Mouse (Mus musculus): Measurements from ENCODE around the gene Sept5. TPM values are rescaled to one million over a fixed set of nuclear protein-coding genes. Genes with fewer than 3 reads are reported as not detected.

The Sept5 gene
- polyA plus RNA-seq, 1 experiment from 2014 or later = 21.5 TPM

DNA sequence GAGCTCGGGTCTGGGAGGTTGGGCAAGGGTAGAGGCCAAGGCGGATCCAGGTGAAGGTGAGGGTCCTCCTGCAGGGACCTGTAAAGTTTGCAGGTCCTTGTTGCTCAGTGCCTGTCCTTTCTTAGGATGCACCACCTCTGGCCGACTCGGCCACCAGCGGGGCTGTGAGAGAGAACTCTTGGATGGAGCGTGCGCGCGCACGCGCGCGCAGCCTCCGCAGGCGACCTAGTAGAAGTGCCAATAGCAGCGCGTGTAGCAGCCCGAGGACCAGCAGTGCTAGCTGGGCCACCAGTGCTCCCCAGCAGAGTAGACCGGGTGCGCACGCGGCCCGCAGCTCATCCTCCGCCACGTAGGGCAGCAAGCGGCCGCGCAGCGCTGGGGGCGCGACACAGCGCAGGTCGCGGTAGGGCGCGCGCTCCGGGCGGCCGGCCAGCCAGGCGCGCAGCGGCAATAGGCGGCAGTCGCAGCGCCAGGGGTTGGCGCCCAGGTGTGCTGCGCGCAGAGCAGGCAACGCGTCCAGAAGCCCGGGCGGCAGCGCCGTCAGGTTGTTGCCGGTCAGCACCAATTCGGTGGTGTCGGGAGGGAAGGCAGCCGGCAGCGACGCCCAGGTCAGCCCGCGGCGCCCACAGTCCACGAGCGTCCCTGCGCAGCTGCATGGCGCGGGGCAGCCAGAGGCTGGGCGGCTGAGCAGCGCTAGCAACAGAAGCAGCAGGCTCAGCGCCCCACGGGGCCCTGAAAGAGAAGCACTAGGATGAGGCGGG is 9.0 kb downstream of the Sept5 start:
- DNase-seq (ENCODE audit: extremely low spot score, low spot score) = peak; percentile 36
- Histone ChIP-seq H3K36me3 (replicated peaks) (peaks cover 31% of the 10 kb centered on the region), H3K27ac (peak overlapping the region; percentile 17; the same call in 1 of the 2 replicates), H3K4me3 (peak overlapping the region; percentile 55), H3K27me3 (ENCODE audit: poor library complexity, severe bottlenecking) (peaks cover 100% of the 10 kb centered on the region), H3K4me1 (peaks cover 38% of the 10 kb centered on the region), H3K9me3 (no peaks in the 10 kb centered on the region)
- WGBS = under 1% methylated on average over 74 of the region's 74 CpGs

DNA sequence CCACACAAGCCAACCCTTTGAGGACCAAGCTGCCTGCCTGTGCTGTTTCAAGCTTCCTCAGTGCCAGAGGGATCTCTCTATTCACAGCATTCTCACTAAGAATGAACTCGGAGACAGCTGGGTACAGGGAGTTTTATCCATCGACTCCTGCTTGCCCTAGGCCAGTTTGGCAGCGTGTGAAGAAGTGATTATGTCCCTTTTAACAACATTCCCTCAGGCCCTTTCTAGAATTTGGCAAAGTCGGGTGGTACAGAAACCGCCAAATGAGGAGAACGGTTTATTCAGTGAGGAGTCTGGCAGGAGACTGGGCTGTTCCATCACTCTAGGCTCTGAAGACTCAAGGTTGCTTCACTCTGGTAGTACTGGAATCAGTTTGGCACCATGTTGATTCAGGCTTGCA is 9.6 kb downstream of the Sept5 start:
- Histone ChIP-seq H3K4me1 (peaks cover 33% of the 10 kb centered on the region), H3K27me3 (ENCODE audit: poor library complexity, severe bottlenecking) (peaks cover 98% of the 10 kb centered on the region), H3K27ac (no peak overlapping the region), H3K9me3 (no peaks in the 10 kb centered on the region), H3K36me3 (replicated peaks) (peaks cover 31% of the 10 kb centered on the region), H3K4me3 (peak overlapping the region; percentile 55)
- WGBS = 15% methylated on average over 6 of the region's 6 CpGs
- no peak for DNase-seq (ENCODE audit: extremely low spot score, low spot score)

GRCm38 (mm10) chr16:18619110-18619509 is 10.6 kb downstream of the Sept5 start:
- no peaks in the 10 kb centered on the region for H3K9me3 ChIP-seq
- WGBS = 52% methylated on average over 4 of the region's 4 CpGs
- peaks cover 98% of the 10 kb centered on the region for H3K27me3 ChIP-seq (ENCODE audit: poor library complexity, severe bottlenecking)
- H3K4me3 ChIP-seq = no peak overlapping the region
- H3K27ac ChIP-seq = no peak overlapping the region
- H3K4me1 ChIP-seq = peaks cover 33% of the 10 kb centered on the region
- peaks cover 22% of the 10 kb centered on the region for H3K36me3 ChIP-seq (replicated peaks)
- no peak for DNase-seq (ENCODE audit: extremely low spot score, low spot score)

DNA sequence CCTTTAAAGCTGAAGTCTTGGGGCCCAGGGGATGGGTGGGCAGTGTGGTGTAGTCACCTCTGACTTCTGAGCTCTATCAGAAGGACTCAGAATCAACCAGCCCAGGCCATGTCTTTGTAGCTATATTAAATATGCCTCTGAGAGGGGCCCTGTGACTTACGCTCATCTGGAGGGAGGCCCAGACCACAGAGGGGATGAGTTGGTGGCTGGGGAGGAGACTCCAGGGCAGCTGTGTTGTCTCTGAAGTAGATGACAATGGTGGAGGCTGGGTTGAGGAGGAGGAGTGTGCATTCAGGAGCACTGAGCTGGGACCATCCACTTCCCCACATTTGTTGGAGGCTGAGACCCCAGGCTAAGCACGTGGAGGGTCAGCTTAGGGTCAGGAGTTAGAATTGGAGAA is 11.5 kb downstream of the Sept5 start:
- H3K4me3 ChIP-seq = no peak overlapping the region
- no peak for DNase-seq (ENCODE audit: extremely low spot score, low spot score)
- H3K27me3 ChIP-seq (ENCODE audit: poor library complexity, severe bottlenecking) = peaks cover 97% of the 10 kb centered on the region
- no peaks in the 10 kb centered on the region for H3K9me3 ChIP-seq
- H3K27ac ChIP-seq = no peak overlapping the region
- peaks cover 33% of the 10 kb centered on the region for H3K4me1 ChIP-seq
- WGBS = 52% methylated on average over 2 of the region's 2 CpGs
- H3K36me3 ChIP-seq (replicated peaks) = peaks cover 13% of the 10 kb centered on the region

DNA sequence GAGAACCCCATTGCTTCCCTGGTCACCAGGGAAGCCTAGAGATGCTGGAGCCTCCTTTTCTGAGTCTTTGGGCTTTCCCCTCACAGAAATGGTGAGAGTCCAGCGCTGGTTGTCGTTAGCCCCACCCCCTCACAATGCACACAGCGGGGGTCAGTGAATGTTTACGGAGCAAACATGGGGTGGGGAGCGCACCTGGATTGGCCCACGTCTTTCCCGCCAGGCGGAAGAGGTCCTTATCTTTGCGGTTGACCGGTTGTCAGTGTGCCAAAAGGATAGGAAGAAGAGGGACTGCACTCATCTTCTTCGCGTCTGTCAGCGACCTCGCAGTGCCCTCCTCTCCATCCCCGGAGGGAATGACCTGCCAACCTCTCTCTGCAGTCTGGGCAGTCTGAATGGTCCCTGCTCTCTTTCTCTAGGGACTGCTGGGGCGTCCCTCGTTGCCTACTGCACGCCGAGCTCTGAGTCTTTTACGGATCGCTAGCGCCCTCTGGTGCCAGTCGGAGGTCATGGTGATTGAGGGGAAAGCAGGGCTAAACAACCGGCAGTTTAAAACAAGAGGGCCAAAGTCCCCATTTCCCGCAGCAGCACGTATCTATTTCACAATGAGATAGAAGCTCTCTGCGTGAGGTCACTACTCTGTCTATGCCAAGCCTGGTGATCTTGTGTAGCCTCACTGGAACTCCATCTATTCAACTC is 12.2 kb downstream of the Sept5 start:
- H3K9me3 ChIP-seq = no peaks in the 10 kb centered on the region
- H3K4me3 ChIP-seq = peak overlapping the region; percentile 29
- peaks cover 97% of the 10 kb centered on the region for H3K27me3 ChIP-seq (ENCODE audit: poor library complexity, severe bottlenecking)
- peaks cover 33% of the 10 kb centered on the region for H3K4me1 ChIP-seq
- H3K27ac ChIP-seq = peak overlapping the region; percentile 35; the same call in 1 of the 2 replicates
- peak; percentile 88 for DNase-seq (ENCODE audit: extremely low spot score, low spot score)
- 3% methylated on average over 27 of the region's 27 CpGs for WGBS
- H3K36me3 ChIP-seq (replicated peaks) = peaks cover 6% of the 10 kb centered on the region

GRCm38 (mm10) chr16:18613301-18613700 is 16.5 kb downstream of the Sept5 start:
- Histone ChIP-seq H3K4me1 (peaks cover 43% of the 10 kb centered on the region), H3K27me3 (ENCODE audit: poor library complexity, severe bottlenecking) (peaks cover 96% of the 10 kb centered on the region), H3K36me3 (replicated peaks) (no peaks in the 10 kb centered on the region), H3K9me3 (no peaks in the 10 kb centered on the region), H3K27ac (no peak overlapping the region), H3K4me3 (no peak overlapping the region)
- 95% methylated on average over 3 of the region's 3 CpGs for WGBS
- DNase-seq (ENCODE audit: extremely low spot score, low spot score) = no peak

DNA sequence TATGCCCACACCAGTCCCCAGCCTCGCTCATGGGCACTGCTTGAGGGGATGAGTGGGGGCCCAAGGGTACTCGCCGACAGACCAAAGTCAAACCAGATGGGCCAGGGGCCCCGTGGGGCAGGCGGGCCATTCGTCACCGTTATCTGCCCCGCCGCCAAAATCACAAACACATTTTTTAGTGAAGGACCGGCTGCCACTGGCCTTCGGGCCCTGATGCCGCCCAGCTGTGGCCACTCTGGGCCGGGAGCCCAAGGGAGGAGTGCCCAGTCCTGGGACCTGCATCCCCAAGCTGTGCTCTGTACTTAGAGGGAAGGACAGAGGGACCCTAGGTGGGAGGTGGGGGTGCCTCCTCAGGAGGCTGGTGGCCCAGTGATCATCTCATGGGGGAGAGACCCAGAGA is 18.0 kb downstream of the Sept5 start:
- Histone ChIP-seq H3K4me1 (peaks cover 41% of the 10 kb centered on the region), H3K4me3 (no peak overlapping the region), H3K27me3 (ENCODE audit: poor library complexity, severe bottlenecking) (peaks cover 93% of the 10 kb centered on the region), H3K36me3 (replicated peaks) (no peaks in the 10 kb centered on the region), H3K27ac (peak overlapping the region; percentile 68), H3K9me3 (no peaks in the 10 kb centered on the region)
- 84% methylated on average over 13 of the region's 13 CpGs for WGBS
- no peak for DNase-seq (ENCODE audit: extremely low spot score, low spot score)

DNA sequence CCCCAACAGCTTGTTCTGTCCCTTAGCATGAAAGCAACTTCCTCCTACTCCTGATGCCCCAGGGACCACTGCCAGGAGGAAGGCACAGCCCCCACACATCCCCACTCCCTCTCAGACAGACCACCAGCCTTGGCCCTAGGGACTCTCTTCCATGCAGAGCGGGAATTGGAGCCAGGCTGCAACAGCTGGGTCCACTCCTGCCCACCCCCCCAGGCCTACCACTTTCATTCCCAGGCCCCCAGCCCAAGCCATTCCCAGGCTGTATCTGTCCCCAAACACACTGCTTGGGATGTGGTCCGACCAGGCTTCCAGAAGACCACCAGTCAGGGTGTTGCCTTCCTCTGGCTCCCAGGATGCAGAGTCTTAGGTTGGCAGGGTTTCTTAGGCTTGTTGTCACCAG is 20.7 kb downstream of the Sept5 start:
- no peak for DNase-seq (ENCODE audit: extremely low spot score, low spot score)
- Histone ChIP-seq H3K9me3 (no peaks in the 10 kb centered on the region), H3K27me3 (ENCODE audit: poor library complexity, severe bottlenecking) (peaks cover 82% of the 10 kb centered on the region), H3K27ac (no peak overlapping the region), H3K4me3 (no peak overlapping the region), H3K4me1 (peaks cover 47% of the 10 kb centered on the region), H3K36me3 (replicated peaks) (no peaks in the 10 kb centered on the region)
- WGBS = 67% methylated on average over 2 of the region's 2 CpGs

- Histone ChIP-seq H3K9me3 (no peaks in the 10 kb centered on the region), H3K36me3 (replicated peaks) (no peaks in the 10 kb centered on the region), H3K27ac (no peak overlapping the region), H3K27me3 (ENCODE audit: poor library complexity, severe bottlenecking) (peaks cover 74% of the 10 kb centered on the region), H3K4me1 (peaks cover 50% of the 10 kb centered on the region), H3K4me3 (peak overlapping the region; percentile 36)
- no peak for DNase-seq (ENCODE audit: extremely low spot score, low spot score)
- 5% methylated on average over 11 of the region's 11 CpGs for WGBS
Observed at GRCm38 (mm10) chr16:18608226-18608625, 21.5 kb downstream of the Sept5 start.

DNA sequence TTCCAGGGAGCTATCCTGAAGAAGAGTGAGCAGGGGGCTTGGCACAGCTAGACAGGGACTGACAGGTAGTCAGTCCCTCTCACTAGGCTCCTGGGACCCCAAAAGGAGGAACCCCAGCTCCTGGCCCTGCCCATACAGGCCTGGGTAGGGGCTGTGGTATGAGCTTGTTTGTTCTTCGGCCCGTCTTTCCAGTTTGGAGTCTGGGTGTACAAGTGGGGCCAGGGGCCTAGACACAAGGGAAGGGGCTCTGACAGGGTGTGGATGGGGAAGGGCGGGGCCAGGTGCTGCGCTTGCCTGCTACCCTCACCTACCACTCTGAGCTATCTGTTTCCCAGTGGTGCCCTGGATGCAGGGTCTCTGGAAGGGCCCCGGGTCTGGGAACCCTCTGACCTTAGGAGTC is 24.0 kb downstream of the Sept5 start:
- H3K9me3 ChIP-seq = no peaks in the 10 kb centered on the region
- no peaks in the 10 kb centered on the region for H3K36me3 ChIP-seq (replicated peaks)
- no peak overlapping the region for H3K27ac ChIP-seq
- H3K4me3 ChIP-seq = no peak overlapping the region
- WGBS = 81% methylated on average over 5 of the region's 5 CpGs
- H3K27me3 ChIP-seq (ENCODE audit: poor library complexity, severe bottlenecking) = peaks cover 54% of the 10 kb centered on the region
- no peak for DNase-seq (ENCODE audit: extremely low spot score, low spot score)
- H3K4me1 ChIP-seq = peaks cover 49% of the 10 kb centered on the region

- no peaks in the 10 kb centered on the region for H3K9me3 ChIP-seq
- peak overlapping the region; percentile 60; the same call in 1 of the 2 replicates for H3K27ac ChIP-seq
- WGBS = 70% methylated on average over 8 of the region's 8 CpGs
- peaks cover 42% of the 10 kb centered on the region for H3K4me1 ChIP-seq
- no peak overlapping the region for H3K4me3 ChIP-seq
- H3K36me3 ChIP-seq (replicated peaks) = no peaks in the 10 kb centered on the region
- no peak for DNase-seq (ENCODE audit: extremely low spot score, low spot score)
- peaks cover 48% of the 10 kb centered on the region for H3K27me3 ChIP-seq (ENCODE audit: poor library complexity, severe bottlenecking)
Observed at GRCm38 (mm10) chr16:18604267-18604701, 25.5 kb downstream of the Sept5 start.

DNA sequence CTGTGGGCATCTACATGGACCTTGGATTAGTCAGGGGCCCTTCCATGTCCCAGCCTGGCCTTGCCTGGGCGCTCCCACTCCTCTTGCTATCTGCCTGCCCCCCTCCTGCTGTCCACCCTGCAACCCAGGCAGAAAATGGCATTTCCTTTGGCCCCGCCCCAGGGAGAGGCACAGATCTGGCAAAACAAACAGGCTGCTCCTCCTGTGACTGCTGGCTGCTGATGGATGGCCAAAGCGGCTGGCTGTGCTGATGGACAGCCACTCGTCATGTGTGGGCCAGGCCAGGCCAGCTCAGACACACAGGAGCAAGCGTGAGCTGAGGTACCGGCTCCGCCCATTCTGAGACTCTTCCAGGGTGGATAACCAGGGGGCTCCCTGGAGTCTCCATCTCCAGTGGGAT is 28.3 kb downstream of the Sept5 start:
- no peak for DNase-seq (ENCODE audit: extremely low spot score, low spot score)
- WGBS = 61% methylated on average over 7 of the region's 7 CpGs
- peak overlapping the region; percentile 54; the same call in 1 of the 2 replicates for H3K27ac ChIP-seq

DNA sequence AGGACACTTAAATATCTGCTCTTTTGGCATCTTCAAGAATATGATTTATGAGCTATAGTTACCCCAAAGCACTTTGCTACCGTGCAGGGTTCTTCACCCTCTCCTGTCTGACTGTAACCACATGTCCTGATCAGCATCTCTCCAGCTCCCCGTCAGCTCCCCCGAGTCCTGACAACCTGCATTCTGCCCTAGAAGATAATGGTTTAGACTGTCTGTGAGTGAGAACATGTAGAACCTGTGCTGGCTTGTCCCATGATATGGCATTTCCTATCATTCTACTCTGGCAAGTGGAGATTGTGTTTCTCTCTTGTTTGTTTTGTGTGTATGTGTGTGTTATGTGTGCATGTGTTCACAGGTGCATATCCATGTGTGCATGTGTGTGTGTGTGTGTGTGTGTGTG is 31.7 kb downstream of the Sept5 start:
- no peak for DNase-seq (ENCODE audit: extremely low spot score, low spot score)
- 85% methylated on average over 3 of the region's 3 CpGs for WGBS
- no peaks in the 10 kb centered on the region for H3K36me3 ChIP-seq (replicated peaks)
- no peaks in the 10 kb centered on the region for H3K9me3 ChIP-seq
- H3K4me1 ChIP-seq = peaks cover 31% of the 10 kb centered on the region
- H3K4me3 ChIP-seq = no peak overlapping the region
- H3K27me3 ChIP-seq (ENCODE audit: poor library complexity, severe bottlenecking) = peaks cover 57% of the 10 kb centered on the region
- no peak overlapping the region for H3K27ac ChIP-seq

More for the DNA sequence above, 28.3 kb downstream of the Sept5 start:
- H3K4me3 ChIP-seq = no peak overlapping the region
- no peaks in the 10 kb centered on the region for H3K36me3 ChIP-seq (replicated peaks)
- peaks cover 32% of the 10 kb centered on the region for H3K4me1 ChIP-seq
- H3K9me3 ChIP-seq = no peaks in the 10 kb centered on the region
- H3K27me3 ChIP-seq (ENCODE audit: poor library complexity, severe bottlenecking) = peaks cover 34% of the 10 kb centered on the region
